Comparison of ENCODE assay signal across 27 mouse cellular contexts in genomic region chr1:171513234-171513633, GRCm38 (mm10). TPM values are rescaled to one million over a fixed set of nuclear protein-coding genes. Genes with fewer than 3 reads are reported as not detected.
DNase-seq lines count a peak whose midpoint lies in the region; ATAC-seq and TF ChIP-seq lines count a peak whose summit lies in the region.
"Had no signal": no experiment of that assay in that cellular context is flagged by ENCODE, and none has a peak within 500 bp of the region (broad histone marks: within the 10 kb centered on the region; RNA-seq: fewer than 3 reads in every experiment).

No protein-coding gene starts in this region.

- H3K4me2 ChIP-seq in kidney, postnatal 0 days (ENCODE audit: low read length), result no peak overlapping the region
- H3K4me2 ChIP-seq: heart, embryonic 11.5 days; hindbrain, embryonic 15.5 days; limb, embryonic 12.5 days; stomach, embryonic 15.5 days had no signal

- 89% methylated on average over 2 of the region's 2 CpGs for WGBS in kidney, postnatal 0 days

- H3K9ac ChIP-seq in kidney, postnatal 0 days (ENCODE audit: low read depth, low read length), result no peak overlapping the region
- H3K9ac ChIP-seq: hindbrain, embryonic 15.5 days; limb, embryonic 12.5 days; stomach, embryonic 15.5 days had no signal

- DNase-seq in kidney, postnatal 0 days (ENCODE audit: low spot score), result no peak
- DNase-seq in kidney, adult 9 months, result no peak
- DNase-seq in CD4-positive helper T cell, adult 2 months (ENCODE audit: low read depth, low spot score), result peak; percentile 26
- DNase-seq in induced T-regulatory cell, adult 2 months (ENCODE audit: low read depth), result peak; percentile 44
- no peak for DNase-seq in left cerebral cortex, postnatal 14 days (ENCODE audit: low spot score in 2 of 2)
- no peak for DNase-seq in layer of hippocampus, adult 9-11 months
- DNase-seq: cerebellum, adult 9-11 months; gastrocnemius, postnatal 25 days; kidney, adult 18-20 months; right cerebral cortex, adult 18-20 months; spleen, adult 18-20 months had no signal

- H3K27me3 ChIP-seq in kidney, postnatal 0 days (ENCODE audit: insufficient read depth, low read length), result no peaks in the 10 kb centered on the region
- H3K27me3 ChIP-seq in E14TG2a.4 (ENCODE audit: insufficient read depth, low read length), result 0 out of 2 replicates have a peak, but pooled peaks cover 8% of the 10 kb centered on the region
- H3K27me3 ChIP-seq: hindbrain, embryonic 15.5 days; limb, embryonic 12.5 days; Patski; stomach, embryonic 15.5 days had no signal

- H3K36me3 ChIP-seq in kidney, postnatal 0 days (ENCODE audit: insufficient read depth, low read length), result no peaks in the 10 kb centered on the region
- H3K36me3 ChIP-seq in E14TG2a.4 (ENCODE audit: insufficient read depth, low read length), result no peaks in the 10 kb centered on the region
- H3K36me3 ChIP-seq: forebrain, embryonic 10.5 days; hindbrain, embryonic 15.5 days; limb, embryonic 12.5 days; stomach, embryonic 15.5 days had no signal

- 0 out of 2 replicates have a peak, but pooled peaks have one; percentile 29 for TF ChIP-seq CTCF in kidney, postnatal 0 days (IDR thresholded peaks at IDR 0.05; ENCODE audit: low read depth)
- TF ChIP-seq CTCF in E14TG2a.4 (conservative IDR thresholded peaks at IDR 0.05; ENCODE audit: low read length), result peak; percentile 69

- no peaks in the 10 kb centered on the region for H3K4me1 ChIP-seq in kidney, postnatal 0 days (replicated peaks; ENCODE audit: insufficient read depth, low read length)
- H3K4me1 ChIP-seq in E14TG2a.4 (replicated peaks; ENCODE audit: low read depth, low read length), result no peaks in the 10 kb centered on the region
- H3K4me1 ChIP-seq: hindbrain, embryonic 15.5 days; limb, embryonic 12.5 days; stomach, embryonic 15.5 days had no signal

- no peak overlapping the region for H3K27ac ChIP-seq in kidney, postnatal 0 days
- H3K27ac ChIP-seq: forebrain, embryonic 10.5 days; hindbrain, embryonic 15.5 days; limb, embryonic 12.5 days; macrophage; stomach, embryonic 15.5 days had no signal

- ATAC-seq in kidney, postnatal 0 days (replicated peaks; ENCODE audit: low FRiP score, low read depth), result no peak
- ATAC-seq: midbrain, embryonic 16.5 days; Patski had no signal

- H3K9me3 ChIP-seq in kidney, postnatal 0 days (replicated peaks; ENCODE audit: low read length), result no peaks in the 10 kb centered on the region
- H3K9me3 ChIP-seq in E14TG2a.4 (ENCODE audit: low read length), result peaks cover 40% of the 10 kb centered on the region
- H3K9me3 ChIP-seq: forebrain, embryonic 10.5 days; hindbrain, embryonic 15.5 days; limb, embryonic 12.5 days; stomach, embryonic 15.5 days had no signal

- H3K4me3 ChIP-seq in kidney, postnatal 0 days (replicated peaks; ENCODE audit: low read depth, low read length), result no peak overlapping the region
- no peak overlapping the region for H3K4me3 ChIP-seq in E14TG2a.4 (replicated peaks; ENCODE audit: low read length)
- H3K4me3 ChIP-seq: forebrain, embryonic 10.5 days; hindbrain, embryonic 15.5 days; limb, embryonic 12.5 days; stomach, embryonic 15.5 days had no signal

- intact Hi-C loops in left cerebral cortex, postnatal 14 days (cut with DNase I), result loop anchor here (2.0 kb wide), 1 partner anchor 26 kb away; no protein-coding TSS in a partner anchor

RNA-seq across cellular contexts. Expression of gene Alyref2, which starts 10.0 kb away (rescaled TPM):
- 14.8 and 14.9 TPM in 2 replicates for polyA plus RNA-seq in kidney, postnatal 0 days (2015; fragmentation: Nextera tagmentation; extraction: Ambion mirVana)
- 1 to 10 TPM; 4.8 to 5.3 TPM for total RNA-seq in left cerebral cortex, postnatal 14 days (2021)

RNA-seq across cellular contexts. Expression of gene Itln1, which starts 21.9 kb away (rescaled TPM):
- polyA plus RNA-seq in kidney, postnatal 0 days (2015; fragmentation: Nextera tagmentation; extraction: Ambion mirVana), result not detected in 2 replicates
- total RNA-seq in left cerebral cortex, postnatal 14 days (2021), result not detected
- total RNA-seq: adrenal gland, postnatal 4 days; gastrocnemius, postnatal 25 days; heart, postnatal 25 days; left cerebral cortex, adult 8-10 months had no signal
- polyA plus RNA-seq: embryonic facial prominence, embryonic 14.5 days; forebrain, embryonic 10.5 days; frontal cortex, adult 2 months; heart, embryonic 11.5 days; hindbrain, embryonic 15.5 days; limb, embryonic 12.5 days; liver, embryonic 16.5 days; macrophage; midbrain, embryonic 16.5 days; neural tube, embryonic 11.5 days had no signal

RNA-seq across cellular contexts. Expression of gene Cd244a, which starts 45.8 kb away (rescaled TPM):
- polyA plus RNA-seq in kidney, postnatal 0 days (2015; fragmentation: Nextera tagmentation; extraction: Ambion mirVana), result 0.08 and 0.20 TPM in 2 replicates
- total RNA-seq in left cerebral cortex, postnatal 14 days (2021), result not detected
- total RNA-seq: gastrocnemius, postnatal 25 days had no signal
- polyA plus RNA-seq: forebrain, embryonic 10.5 days; heart, embryonic 11.5 days; hindbrain, embryonic 15.5 days; midbrain, embryonic 16.5 days; Patski had no signal

Comparison
In these comparisons a context has a peak if more than half of its experiments do, and no peak if none do; other contexts are left out.
1. DNase-seq: peak in CD4-positive helper T cell, adult 2 months (single experiment) and induced T-regulatory cell, adult 2 months (single experiment); none in kidney, postnatal 0 days (single experiment), kidney, adult 9 months (single experiment), left cerebral cortex, postnatal 14 days (0 of 2) and layer of hippocampus, adult 9-11 months (single experiment).